27 mouse cellular contexts compared by ENCODE assay signal in the genomic region with DNA sequence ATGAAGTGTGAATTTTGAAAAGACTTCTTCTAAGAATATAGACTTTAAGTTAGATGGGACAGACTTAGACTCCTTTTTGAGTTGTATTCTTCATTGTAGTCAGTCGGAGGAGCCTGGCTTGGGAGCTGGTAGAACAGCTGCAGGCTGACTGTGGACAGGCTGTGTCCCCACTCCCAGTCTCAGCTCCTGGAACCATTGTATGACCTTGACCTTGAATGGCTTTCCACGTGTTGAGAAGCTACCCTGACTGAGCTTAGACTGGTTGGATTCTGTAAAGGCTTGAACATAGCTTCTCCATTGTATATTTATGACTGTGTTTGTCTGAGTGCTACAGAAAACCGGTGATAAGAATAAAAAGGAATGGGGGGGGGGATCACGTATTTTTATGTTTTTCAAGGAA. TPM values are rescaled to one million over a fixed set of nuclear protein-coding genes. Genes with fewer than 3 reads are reported as not detected.
DNase-seq lines count a peak whose midpoint lies in the region; ATAC-seq and TF ChIP-seq lines count a peak whose summit lies in the region.
"Had no signal": no experiment of that assay in that cellular context is flagged by ENCODE, and none has a peak within 500 bp of the region (broad histone marks: within the 10 kb centered on the region; RNA-seq: fewer than 3 reads in every experiment).

No protein-coding gene starts in this region.

- no peak overlapping the region for H3K9ac ChIP-seq in heart, adult 2 months (ENCODE audit: low read depth, low read length)
- no peak overlapping the region for H3K9ac ChIP-seq in stomach, postnatal 0 days (ENCODE audit: low read length)
- H3K9ac ChIP-seq: embryonic facial prominence, embryonic 13.5 days; embryonic facial prominence, embryonic 15.5 days; forebrain, embryonic 12.5 days had no signal

- peak overlapping the region; percentile 47; the same call in 1 of the 2 replicates for H3K27ac ChIP-seq in heart, embryonic 10.5 days
- H3K27ac ChIP-seq in heart, adult 2 months: no peak overlapping the region
- no peak overlapping the region for H3K27ac ChIP-seq in stomach, postnatal 0 days (replicated peaks)
- H3K27ac ChIP-seq: embryonic facial prominence, embryonic 13.5 days; embryonic facial prominence, embryonic 15.5 days; forebrain, embryonic 10.5 days; forebrain, embryonic 12.5 days had no signal

- peaks cover 20% of the 10 kb centered on the region for H3K4me1 ChIP-seq in heart, embryonic 10.5 days
- peaks cover 7% of the 10 kb centered on the region for H3K4me1 ChIP-seq in heart, adult 2 months (ENCODE audit: control insufficient read depth, insufficient read depth, low read length)
- H3K4me1 ChIP-seq in stomach, postnatal 0 days (replicated peaks; ENCODE audit: control insufficient read depth, insufficient read depth): no peaks in the 10 kb centered on the region
- H3K4me1 ChIP-seq: forebrain, embryonic 10.5 days had no signal

- intact Hi-C loops in heart, adult 2 months (cut with DNase I): no loop called here

- no peak for TF ChIP-seq CTCF in heart, adult 2 months (IDR thresholded peaks at IDR 0.05)
- no peak for TF ChIP-seq CTCF in stomach, postnatal 0 days (IDR thresholded peaks at IDR 0.05; ENCODE audit: low read depth)

- WGBS in heart, embryonic 10.5 days: 72% methylated on average over 4 of the region's 4 CpGs
- 76% methylated on average over 4 of the region's 4 CpGs for WGBS in heart, adult 2 months
- WGBS in stomach, postnatal 0 days: 74% methylated on average over 4 of the region's 4 CpGs

- H3K9me3 ChIP-seq in heart, embryonic 10.5 days: no peaks in the 10 kb centered on the region
- no peaks in the 10 kb centered on the region for H3K9me3 ChIP-seq in stomach, postnatal 0 days (ENCODE audit: control insufficient read depth, low read length)
- H3K9me3 ChIP-seq: embryonic facial prominence, embryonic 13.5 days; embryonic facial prominence, embryonic 15.5 days; forebrain, embryonic 10.5 days; forebrain, embryonic 12.5 days; G1E had no signal

- H3K27me3 ChIP-seq in heart, embryonic 10.5 days (ENCODE audit: insufficient read depth, poor library complexity, severe bottlenecking): no peaks in the 10 kb centered on the region
- H3K27me3 ChIP-seq in heart, adult 2 months (ENCODE audit: control insufficient read depth, insufficient read depth, low read length): no peaks in the 10 kb centered on the region
- no peaks in the 10 kb centered on the region for H3K27me3 ChIP-seq in stomach, postnatal 0 days (ENCODE audit: control insufficient read depth, insufficient read depth, low read length)
- H3K27me3 ChIP-seq: embryonic facial prominence, embryonic 13.5 days; embryonic facial prominence, embryonic 15.5 days; forebrain, embryonic 12.5 days; Patski had no signal

- no peaks in the 10 kb centered on the region for H3K36me3 ChIP-seq in heart, embryonic 10.5 days
- peaks cover 10% of the 10 kb centered on the region; the same call in 1 of the 2 replicates for H3K36me3 ChIP-seq in heart, adult 2 months (ENCODE audit: control insufficient read depth, insufficient read depth, low read length)
- no peaks in the 10 kb centered on the region for H3K36me3 ChIP-seq in stomach, postnatal 0 days (ENCODE audit: control insufficient read depth, insufficient read depth, low read length)
- H3K36me3 ChIP-seq: embryonic facial prominence, embryonic 13.5 days; embryonic facial prominence, embryonic 15.5 days; forebrain, embryonic 12.5 days had no signal

- no peak overlapping the region for H3K4me3 ChIP-seq in heart, embryonic 10.5 days
- no peak overlapping the region for H3K4me3 ChIP-seq in heart, adult 2 months
- H3K4me3 ChIP-seq in stomach, postnatal 0 days (ENCODE audit: low read depth, low read length): no peak overlapping the region
- H3K4me3 ChIP-seq: embryonic facial prominence, embryonic 13.5 days; embryonic facial prominence, embryonic 15.5 days; erythroblast, embryonic 14.5 days; forebrain, embryonic 10.5 days; forebrain, embryonic 12.5 days had no signal

- no peak for TF ChIP-seq EP300 in heart, adult 2 months (IDR thresholded peaks at IDR 0.05; ENCODE audit: insufficient read depth, low read depth, low read length)
- no peak for TF ChIP-seq EP300 in stomach, postnatal 0 days (optimal IDR thresholded peaks at IDR 0.05)

- peaks cover 8% of the 10 kb centered on the region for H3K79me2 ChIP-seq in heart, adult 2 months (replicated peaks; ENCODE audit: control insufficient read depth, insufficient read depth, low read length)

- H3K4me2 ChIP-seq in stomach, postnatal 0 days (replicated peaks; ENCODE audit: low read depth): no peak overlapping the region
- H3K4me2 ChIP-seq: embryonic facial prominence, embryonic 13.5 days; embryonic facial prominence, embryonic 15.5 days; forebrain, embryonic 12.5 days had no signal

- no peak for ATAC-seq in stomach, postnatal 0 days (ENCODE audit: low FRiP score, low TSS enrichment)
- ATAC-seq: activated CD4-positive, CD25-positive, alpha-beta regulatory T cell, adult 4 months; forebrain, embryonic 14.5 days; forebrain, embryonic 16.5 days; Patski had no signal

- no peak for TF ChIP-seq POLR2A in heart, adult 2 months (IDR thresholded peaks at IDR 0.05; ENCODE audit: insufficient read depth, low read depth, low read length)

- no peak for DNase-seq in heart, embryonic 10.5 days (ENCODE audit: low spot score)
- DNase-seq in heart, adult 2 months: no peak
- peak; percentile 69 for DNase-seq in ES-CJ7 (ENCODE audit: low read depth, low spot score)
- DNase-seq in R1 (ENCODE audit: low read depth, low spot score): peak; percentile 65
- DNase-seq in c-Kit-positive CD71-positive TER-119-positive erythroid progenitor cells, embryonic 14.5 days (ENCODE audit: low spot score): no peak
- DNase-seq in stomach, postnatal 0 days (ENCODE audit: low spot score): no peak
- DNase-seq: adrenal gland, adult 8-10 months; adrenal gland, postnatal 14 days; adrenal gland, postnatal 36 days; cerebellum, adult 11 months; cerebellum, adult 18-20 months; cerebellum, adult 8-10 months; cerebellum, adult 9-11 months; cerebellum, postnatal 14 days; cerebellum, postnatal 36 days; embryo, embryonic 11 days had no signal

RNA-seq across cellular contexts. Expression of a gene that starts 36.5 kb away (rescaled TPM):
- polyA plus RNA-seq in heart, embryonic 10.5 days (2016; fragmentation: Nextera tagmentation; extraction: Ambion mirVana): 18.5 and 22.1 TPM in 2 replicates
- 100 to 1,000 TPM; 152 to 174 TPM for total RNA-seq in heart, adult 2 months (2021)
- polyA plus RNA-seq in heart, adult 2 months (2012; rRNA removed): 61.5 and 92.5 TPM in 2 replicates
- polyA plus RNA-seq in stomach, postnatal 0 days (2015; fragmentation: Nextera tagmentation; extraction: Ambion mirVana): 16.8 and 16.9 TPM in 2 replicates

RNA-seq across cellular contexts. Expression of a gene that starts 36.7 kb away (rescaled TPM):
- 0.24 and 0.51 TPM in 2 replicates for polyA plus RNA-seq in heart, embryonic 10.5 days (2016; fragmentation: Nextera tagmentation; extraction: Ambion mirVana)
- total RNA-seq in heart, adult 2 months (2021): under 1 TPM; 0.60 to 0.93 TPM
- polyA plus RNA-seq in heart, adult 2 months (2012; rRNA removed): 0.10 and 0.18 TPM in 2 replicates
- polyA plus RNA-seq in stomach, postnatal 0 days (2015; fragmentation: Nextera tagmentation; extraction: Ambion mirVana): 0.24 and 0.47 TPM in 2 replicates
- total RNA-seq: common myeloid progenitor, adult 5-6 weeks had no signal
- polyA plus RNA-seq: erythroblast, embryonic 14.5 days; G1E had no signal

Comparison
In these comparisons a context has a peak if more than half of its experiments do, and no peak if none do; other contexts are left out.
1. DNase-seq: peak in ES-CJ7 (single experiment) and R1 (single experiment); none in heart, embryonic 10.5 days (single experiment), heart, adult 2 months (0 of 2), c-Kit-positive CD71-positive TER-119-positive erythroid progenitor cells, embryonic 14.5 days (single experiment) and stomach, postnatal 0 days (single experiment).